Mouse (Mus musculus) gastrocnemius, postnatal 36 days (tissue): ENCODE data around the gene Gm5415. TPM values are rescaled to one million over a fixed set of nuclear protein-coding genes. Genes with fewer than 3 reads are reported as not detected.
"Not testable (repeated sequence)": the region's sequence is repeated elsewhere in the genome, so short reads cannot be mapped to it uniquely, and the experiment has no call there.

ENCODE experiments used
- DNase-seq, 2 experiments: peaks; one replicate each; pipeline ENCODE4 v3.0.0; 2022
- intact Hi-C: fragments of 180-260 bp; cut with DNase I; formaldehyde crosslinking; loops from one replicate; pipeline ENCODE4 v1.15.1; 2025
- long read RNA-seq, 2 experiments: library from polyadenylated mRNA; stranded (forward); transcript quantifications; one replicate each; pipeline ENCODE4 v2.0.0; 2021
- total RNA-seq, 2 experiments: library from RNA; stranded (reverse); gene quantifications; 2 replicates each; pipeline ENCODE4 v1.2.3; 2021

Gm5415 gene
- not detected for total RNA-seq
- long read RNA-seq, experiment 1 = 0 reads
- long read RNA-seq, experiment 2 = 0 reads

DNA sequence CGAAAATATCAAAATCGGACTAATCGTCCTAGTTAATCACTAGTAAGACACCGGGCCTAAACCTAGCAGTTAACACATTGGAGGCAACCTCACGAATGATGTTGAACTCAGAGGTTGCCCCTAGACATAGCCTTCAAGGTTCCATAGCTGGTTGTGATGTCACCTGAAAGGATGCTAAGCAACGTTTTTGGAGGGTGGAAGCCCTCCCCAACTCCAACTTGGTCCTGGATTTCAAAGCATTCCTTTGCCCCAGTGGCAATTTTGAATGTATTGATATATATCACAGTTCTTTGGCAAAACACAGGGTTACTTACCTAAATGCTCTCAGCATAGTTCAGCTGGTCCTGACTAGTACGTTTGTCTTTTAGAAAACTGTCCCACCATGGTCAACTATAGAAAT, at the start of gene Gm5415:
Gene Gm5415, minus strand, starts transcription at position 101 of the 400 bp plus-strand sequence.
- intact Hi-C loops, DNase-seq: not testable (repeated sequence)

GRCm38 (mm10) chr1:32568901-32569300, 21.8 kb upstream of the Gm5415 start:
- intact Hi-C loops = no loop called here
- DNase-seq = no peak

DNA sequence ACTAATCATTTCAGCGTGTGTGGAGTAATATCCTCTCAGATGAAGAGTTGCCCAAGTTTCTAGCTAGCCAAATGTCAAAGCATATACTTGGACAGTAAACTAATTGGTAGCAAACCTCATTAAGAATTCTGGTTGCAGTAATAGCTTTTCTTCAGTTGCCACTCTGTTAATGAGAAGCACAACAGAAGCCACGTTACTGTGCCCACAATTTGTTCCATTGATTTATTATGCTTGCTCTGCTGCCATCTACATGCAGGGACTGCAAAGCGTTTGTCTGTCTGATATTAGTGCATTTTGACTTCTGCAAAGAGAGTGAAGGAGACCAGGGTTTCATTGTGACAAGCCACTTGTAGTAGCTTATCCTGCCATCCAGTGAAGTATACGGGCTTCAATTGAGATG, 6.8 kb upstream of the Gm5415 start:
- DNase-seq = no peak
- intact Hi-C loops = no loop called here

- intact Hi-C loops = no loop called here
- no peak for DNase-seq
Measured at GRCm38 (mm10) chr1:32553459-32553858, 6.4 kb upstream of the Gm5415 start.

- intact Hi-C loops = no loop called here
Measured at GRCm38 (mm10) chr1:32503381-32503780, 43.7 kb downstream of the Gm5415 start.

More at GRCm38 (mm10) chr1:32503381-32503780, 43.7 kb downstream of the Gm5415 start:
- DNase-seq = no peak
